Mouse (Mus musculus): ENCODE measurements around the gene Plppr4.

DNA sequence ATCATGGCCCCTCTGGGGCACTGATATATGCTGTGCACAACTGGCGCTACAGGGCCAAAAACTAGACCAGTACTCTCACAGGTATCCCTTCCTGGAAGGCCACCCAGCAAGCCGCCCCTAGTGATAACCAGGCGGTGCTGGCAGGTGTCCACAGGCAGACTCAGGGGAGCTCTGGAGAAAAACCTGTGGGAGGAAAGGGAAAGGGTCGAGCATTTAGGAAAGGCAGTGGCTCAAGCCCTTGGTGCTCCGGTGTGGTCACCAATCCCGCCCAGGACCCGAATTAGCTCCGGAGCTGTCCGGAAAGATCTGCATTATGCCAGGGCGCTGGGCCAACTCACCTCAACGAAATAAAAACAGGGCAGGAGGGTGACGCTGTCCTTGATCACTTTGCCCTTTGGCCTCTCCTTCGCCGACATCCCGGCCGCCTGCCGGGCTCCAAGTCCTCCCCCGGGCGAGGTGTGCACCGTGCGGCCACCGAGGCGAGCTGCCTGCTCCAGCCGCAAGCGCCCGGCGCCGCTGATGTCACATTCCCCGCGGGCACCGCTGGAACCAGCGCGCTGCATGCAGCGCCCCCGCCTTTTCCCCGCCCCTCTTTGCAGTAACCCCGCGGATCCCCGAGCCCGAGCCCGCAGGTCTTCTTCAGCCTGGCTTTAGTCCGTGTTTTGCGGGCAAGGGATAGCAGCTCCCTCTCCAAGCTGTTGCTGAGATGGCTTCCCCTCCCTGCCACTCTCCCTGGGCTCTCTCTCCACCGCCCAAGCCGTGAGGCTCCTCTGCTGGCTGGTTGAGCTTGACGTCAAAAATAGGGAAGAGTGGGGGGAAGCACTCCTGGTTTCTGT is 772 bp downstream of the Plppr4 start:
- TF ChIP-seq CTCF (IDR thresholded peaks at IDR 0.05; ENCODE audit: low read depth, low read length): no peak
- no peak for TF ChIP-seq POLR2A (IDR thresholded peaks at IDR 0.05; ENCODE audit: borderline replicate concordance, low read depth, low read length)

All from bone marrow macrophage, adult 2 months (primary cell).